Comparison of ENCODE assay signal across 12 mouse cellular contexts in genomic region chr8:106376862-106377261, GRCm38 (mm10). TPM values are rescaled to one million over a fixed set of nuclear protein-coding genes. Genes with fewer than 3 reads are reported as not detected.
DNase-seq lines count a peak whose midpoint lies in the region; ATAC-seq and TF ChIP-seq lines count a peak whose summit lies in the region.
"Had no signal": no experiment of that assay in that cellular context is flagged by ENCODE, and none has a peak within 500 bp of the region (broad histone marks: within the 10 kb centered on the region; RNA-seq: fewer than 3 reads in every experiment).

No protein-coding gene starts in this region.

- no peaks in the 10 kb centered on the region for H3K36me3 ChIP-seq in forebrain, embryonic 12.5 days (replicated peaks)
- H3K36me3 ChIP-seq in forebrain, embryonic 13.5 days (ENCODE audit: poor library complexity, severe bottlenecking): no peaks in the 10 kb centered on the region
- H3K36me3 ChIP-seq in lung, embryonic 14.5 days (ENCODE audit: insufficient read depth): no peaks in the 10 kb centered on the region
- H3K36me3 ChIP-seq in hindbrain, embryonic 12.5 days: no peaks in the 10 kb centered on the region
- H3K36me3 ChIP-seq: embryonic facial prominence, embryonic 13.5 days had no signal

- H3K27ac ChIP-seq in forebrain, embryonic 12.5 days: no peak overlapping the region
- no peak overlapping the region for H3K27ac ChIP-seq in forebrain, embryonic 13.5 days
- no peak overlapping the region for H3K27ac ChIP-seq in lung, embryonic 14.5 days (ENCODE audit: low read depth)
- no peak overlapping the region for H3K27ac ChIP-seq in hindbrain, embryonic 12.5 days
- H3K27ac ChIP-seq: embryonic facial prominence, embryonic 13.5 days; heart, adult 2 months had no signal

- ATAC-seq in forebrain, embryonic 12.5 days (ENCODE audit: low FRiP score): 0 out of 2 replicates have a peak, but pooled peaks have one; percentile 33
- ATAC-seq in forebrain, embryonic 13.5 days: no peak
- ATAC-seq in lung, embryonic 14.5 days (ENCODE audit: insufficient read depth): peak; percentile 81; the same call in 1 of the 2 replicates
- peak; percentile 78 for ATAC-seq in hindbrain, embryonic 12.5 days (ENCODE audit: low FRiP score)

- no peak for TF ChIP-seq CTCF in lung, embryonic 14.5 days (IDR thresholded peaks at IDR 0.05; ENCODE audit: low read depth)
- TF ChIP-seq CTCF in brain, embryonic 14.5 days (IDR thresholded peaks at IDR 0.05; ENCODE audit: borderline replicate concordance, extremely low read depth, insufficient read depth, insufficient read length): no peak

- H3K4me1 ChIP-seq in forebrain, embryonic 12.5 days: peaks cover 6% of the 10 kb centered on the region; the same call in 1 of the 2 replicates
- H3K4me1 ChIP-seq in forebrain, embryonic 13.5 days: peaks cover 7% of the 10 kb centered on the region; the same call in 1 of the 2 replicates
- H3K4me1 ChIP-seq in lung, embryonic 14.5 days (ENCODE audit: insufficient read depth): no peaks in the 10 kb centered on the region
- H3K4me1 ChIP-seq in hindbrain, embryonic 12.5 days: peaks cover 10% of the 10 kb centered on the region

- DNase-seq in lung, embryonic 14.5 days: peak; percentile 79
- no peak for DNase-seq in lung, postnatal 25 days (ENCODE audit: low spot score)
- DNase-seq in brain, embryonic 14.5 days (ENCODE audit: low read depth): peak; percentile 68
- DNase-seq in urinary bladder, postnatal 25 days (ENCODE audit: low spot score): no peak
- DNase-seq in natural killer cell, adult 2 months (ENCODE audit: low spot score in 2 of 2): no peak
- DNase-seq: kidney, adult 2 months had no signal

- TF ChIP-seq POLR2A in brain, embryonic 14.5 days (IDR thresholded peaks at IDR 0.05; ENCODE audit: borderline replicate concordance, extremely low read depth, insufficient read depth, insufficient read length, poor library complexity, severe bottlenecking): no peak

- H3K4me2 ChIP-seq in forebrain, embryonic 12.5 days: no peak overlapping the region
- no peak overlapping the region for H3K4me2 ChIP-seq in forebrain, embryonic 13.5 days
- H3K4me2 ChIP-seq in lung, embryonic 14.5 days: no peak overlapping the region
- H3K4me2 ChIP-seq in hindbrain, embryonic 12.5 days (replicated peaks): no peak overlapping the region
- H3K4me2 ChIP-seq: embryonic facial prominence, embryonic 13.5 days had no signal

- H3K9ac ChIP-seq in forebrain, embryonic 12.5 days: no peak overlapping the region
- H3K9ac ChIP-seq in forebrain, embryonic 13.5 days: no peak overlapping the region
- H3K9ac ChIP-seq in lung, embryonic 14.5 days: no peak overlapping the region
- H3K9ac ChIP-seq in hindbrain, embryonic 12.5 days: no peak overlapping the region
- H3K9ac ChIP-seq: embryonic facial prominence, embryonic 13.5 days had no signal

- no peak overlapping the region for H3K4me3 ChIP-seq in forebrain, embryonic 12.5 days (replicated peaks)
- H3K4me3 ChIP-seq in forebrain, embryonic 13.5 days: no peak overlapping the region
- no peak overlapping the region for H3K4me3 ChIP-seq in lung, embryonic 14.5 days (ENCODE audit: low read depth, low read length)
- H3K4me3 ChIP-seq in hindbrain, embryonic 12.5 days: no peak overlapping the region
- H3K4me3 ChIP-seq: embryonic facial prominence, embryonic 13.5 days; heart, adult 2 months; megakaryocyte, embryonic 14.5 days had no signal

- WGBS in forebrain, embryonic 12.5 days: 28% methylated on average over 9 of the region's 9 CpGs
- 26% methylated on average over 9 of the region's 9 CpGs for WGBS in forebrain, embryonic 13.5 days
- 17% methylated on average over 9 of the region's 9 CpGs for WGBS in lung, embryonic 14.5 days
- 15% methylated on average over 9 of the region's 9 CpGs for WGBS in hindbrain, embryonic 12.5 days

- H3K27me3 ChIP-seq in forebrain, embryonic 12.5 days: no peaks in the 10 kb centered on the region
- no peaks in the 10 kb centered on the region for H3K27me3 ChIP-seq in forebrain, embryonic 13.5 days
- H3K27me3 ChIP-seq in lung, embryonic 14.5 days (ENCODE audit: insufficient read depth, low read length): no peaks in the 10 kb centered on the region
- no peaks in the 10 kb centered on the region for H3K27me3 ChIP-seq in hindbrain, embryonic 12.5 days
- H3K27me3 ChIP-seq: embryonic facial prominence, embryonic 13.5 days had no signal

- H3K9me3 ChIP-seq in forebrain, embryonic 12.5 days: no peaks in the 10 kb centered on the region
- H3K9me3 ChIP-seq in forebrain, embryonic 13.5 days (replicated peaks): no peaks in the 10 kb centered on the region
- no peaks in the 10 kb centered on the region for H3K9me3 ChIP-seq in lung, embryonic 14.5 days (ENCODE audit: low read depth, low read length)
- H3K9me3 ChIP-seq in hindbrain, embryonic 12.5 days (replicated peaks): no peaks in the 10 kb centered on the region
- H3K9me3 ChIP-seq: embryonic facial prominence, embryonic 13.5 days; megakaryocyte, embryonic 14.5 days had no signal

RNA-seq across cellular contexts. Expression of gene Zfp90, which starts 38.3 kb away (rescaled TPM):
- 36.5 and 41.1 TPM in 2 replicates for polyA plus RNA-seq in forebrain, embryonic 12.5 days (2016; fragmentation: Nextera tagmentation; extraction: Ambion mirVana)
- 41.4 and 46.0 TPM in 2 replicates for polyA plus RNA-seq in forebrain, embryonic 13.5 days (2015; fragmentation: Nextera tagmentation; extraction: Ambion mirVana)
- polyA plus RNA-seq in lung, embryonic 14.5 days (2014; fragmentation: Nextera tagmentation; extraction: Ambion mirVana): 19.6 and 20.2 TPM in 2 replicates
- 32.1 and 34.0 TPM in 2 replicates for polyA plus RNA-seq in brain, embryonic 14.5 days (2012; rRNA removed)
- polyA plus RNA-seq in hindbrain, embryonic 12.5 days (2016; fragmentation: Nextera tagmentation; extraction: Ambion mirVana): 36.0 and 37.3 TPM in 2 replicates

RNA-seq across cellular contexts. Expression of gene Smpd3, which starts 39.1 kb away (rescaled TPM):
- polyA plus RNA-seq in forebrain, embryonic 12.5 days (2016; fragmentation: Nextera tagmentation; extraction: Ambion mirVana): 24.4 and 30.0 TPM in 2 replicates
- 31.4 and 34.6 TPM in 2 replicates for polyA plus RNA-seq in forebrain, embryonic 13.5 days (2015; fragmentation: Nextera tagmentation; extraction: Ambion mirVana)
- polyA plus RNA-seq in lung, embryonic 14.5 days (2014; fragmentation: Nextera tagmentation; extraction: Ambion mirVana): 0.57 and 0.93 TPM in 2 replicates
- polyA plus RNA-seq in brain, embryonic 14.5 days (2012; rRNA removed): 29.2 and 52.3 TPM in 2 replicates
- 29.2 and 31.2 TPM in 2 replicates for polyA plus RNA-seq in hindbrain, embryonic 12.5 days (2016; fragmentation: Nextera tagmentation; extraction: Ambion mirVana)

Comparison
In these comparisons a context has a peak if more than half of its experiments do, and no peak if none do; other contexts are left out.
1. DNase-seq: peak in lung, embryonic 14.5 days (single experiment) and brain, embryonic 14.5 days (single experiment); none in lung, postnatal 25 days (single experiment), urinary bladder, postnatal 25 days (single experiment) and natural killer cell, adult 2 months (0 of 2).
2. RNA of gene Smpd3, which starts 39.1 kb away (polyA plus RNA-seq): 29.2 to 52.3 TPM in brain, embryonic 14.5 days, 31.4 to 34.6 TPM in forebrain, embryonic 13.5 days, 29.2 to 31.2 TPM in hindbrain, embryonic 12.5 days and 24.4 to 30.0 TPM in forebrain, embryonic 12.5 days; 0.57 to 0.93 TPM in lung, embryonic 14.5 days; every median in the first group is over 10 times any median in the second.